Comparison of ENCODE assay signal across 7 mouse cellular contexts in the genomic region with DNA sequence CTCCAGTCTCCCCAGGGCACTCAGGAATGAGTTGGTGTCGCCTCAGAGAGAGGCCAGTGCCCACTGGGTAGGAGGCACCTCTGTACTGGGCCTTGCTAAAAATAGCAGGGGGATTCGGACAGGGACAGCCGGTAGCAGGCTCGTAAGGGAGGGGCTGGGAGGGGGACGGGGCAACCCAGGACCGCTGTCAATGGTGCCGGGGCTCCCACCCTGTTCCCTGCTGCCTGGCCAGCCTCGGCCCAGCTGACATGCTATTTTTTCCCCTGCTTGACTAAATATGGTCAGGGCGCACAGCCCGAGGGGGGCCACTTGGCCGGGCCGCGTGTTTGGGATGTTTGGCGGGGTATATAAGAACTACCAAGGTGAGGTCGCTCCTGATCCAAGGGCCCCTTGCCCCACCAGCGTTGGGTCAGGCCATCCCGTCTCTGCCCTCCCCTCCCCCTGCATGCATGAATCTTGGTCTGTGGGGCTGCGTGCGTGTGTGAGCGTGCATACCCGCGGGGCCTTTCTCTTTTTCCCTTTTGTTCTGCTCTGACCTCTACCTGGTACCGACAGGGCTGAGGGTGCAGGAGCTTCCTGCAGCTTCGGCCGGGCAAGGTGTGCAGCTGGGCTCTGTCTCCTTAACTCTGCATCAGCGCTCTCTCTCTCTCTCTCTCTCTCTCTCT. TPM values are rescaled to one million over a fixed set of nuclear protein-coding genes. Genes with fewer than 3 reads are reported as not detected.
DNase-seq lines count a peak whose midpoint lies in the region; ATAC-seq lines count a peak whose summit lies in the region.

No protein-coding gene starts in this region.

- 4% methylated on average over 26 of the region's 26 CpGs for WGBS in forebrain, embryonic 15.5 days
- 4% methylated on average over 26 of the region's 26 CpGs for WGBS in midbrain, embryonic 15.5 days

- peak overlapping the region; percentile 82 for H3K4me2 ChIP-seq in forebrain, embryonic 15.5 days (replicated peaks)
- peak overlapping the region; percentile 80 for H3K4me2 ChIP-seq in midbrain, embryonic 15.5 days

- peak; percentile 55; the same call in 1 of the 2 replicates for ATAC-seq in forebrain, embryonic 15.5 days (replicated peaks)
- peak; percentile 58 for ATAC-seq in midbrain, embryonic 15.5 days (replicated peaks)
- no peak for ATAC-seq in erythroid progenitor cell, adult 5-6 weeks (replicated peaks; ENCODE audit: low FRiP score, poor library complexity, severe bottlenecking)

- peaks cover 53% of the 10 kb centered on the region for H3K27me3 ChIP-seq in forebrain, embryonic 15.5 days
- peaks cover 40% of the 10 kb centered on the region for H3K27me3 ChIP-seq in midbrain, embryonic 15.5 days (replicated peaks)

- peak; percentile 7 for DNase-seq in embryo, embryonic 11.5 days (ENCODE audit: low read depth, low spot score)
- peak; percentile 67 to 74 for DNase-seq in heart, postnatal 36 days
- no peak for DNase-seq in T-cell, adult 2 months (ENCODE audit: low spot score)
- no peak for DNase-seq in layer of hippocampus, adult 8-10 months (ENCODE audit: low spot score in 2 of 2)

- H3K9ac ChIP-seq in forebrain, embryonic 15.5 days (replicated peaks), result 0 out of 2 replicates have a peak overlapping the region, but pooled peaks have one; percentile 32
- peak overlapping the region; percentile 24; the same call in 1 of the 2 replicates for H3K9ac ChIP-seq in midbrain, embryonic 15.5 days

- H3K4me1 ChIP-seq in forebrain, embryonic 15.5 days, result peaks cover 15% of the 10 kb centered on the region
- peaks cover 14% of the 10 kb centered on the region for H3K4me1 ChIP-seq in midbrain, embryonic 15.5 days

- H3K9me3 ChIP-seq in forebrain, embryonic 15.5 days, result no peaks in the 10 kb centered on the region
- H3K9me3 ChIP-seq in midbrain, embryonic 15.5 days, result no peaks in the 10 kb centered on the region

- intact Hi-C loops in heart, postnatal 36 days (cut with DNase I), result no loop called here

- H3K27ac ChIP-seq in forebrain, embryonic 15.5 days (replicated peaks), result no peak overlapping the region
- H3K27ac ChIP-seq in midbrain, embryonic 15.5 days, result no peak overlapping the region

- H3K4me3 ChIP-seq in forebrain, embryonic 15.5 days, result peak overlapping the region; percentile 47
- peak overlapping the region; percentile 44 for H3K4me3 ChIP-seq in midbrain, embryonic 15.5 days

- H3K36me3 ChIP-seq in forebrain, embryonic 15.5 days, result no peaks in the 10 kb centered on the region
- no peaks in the 10 kb centered on the region for H3K36me3 ChIP-seq in midbrain, embryonic 15.5 days (replicated peaks)

RNA-seq across cellular contexts. Expression of a gene that starts 50.9 kb away (rescaled TPM):
- not detected in 2 replicates for polyA plus RNA-seq in forebrain, embryonic 15.5 days (2015; fragmentation: Nextera tagmentation; extraction: Ambion mirVana)
- total RNA-seq in heart, postnatal 36 days (2021), result 1 to 10 TPM in 1 of 2 experiments, under 1 TPM in 1; 0.65 to 1.1 TPM
- polyA plus RNA-seq in midbrain, embryonic 15.5 days (2015; fragmentation: Nextera tagmentation; extraction: Ambion mirVana), result not detected in 2 replicates
- total RNA-seq in erythroid progenitor cell, adult 5-6 weeks (2015; ENCODE audit: low replicate concordance), result not detected in 2 replicates
- total RNA-seq in erythroid progenitor cell, adult 5-6 weeks (2017; ENCODE audit: low replicate concordance), result not detected in 2 replicates
- not detected for total RNA-seq in layer of hippocampus, adult 8-10 months (2022)

Comparison
In these comparisons a context has a peak if more than half of its experiments do, and no peak if none do; other contexts are left out.
1. DNase-seq: peak in embryo, embryonic 11.5 days (single experiment) and heart, postnatal 36 days (2 of 2); none in T-cell, adult 2 months (single experiment) and layer of hippocampus, adult 8-10 months (0 of 2).